Mouse (Mus musculus): ENCODE results near the gene Oxnad1.

GRCm38 (mm10) chr14:32085486-32086201 is 470 bp downstream of the Oxnad1 start, which contains the start of gene Dph3:
- peak; percentile 12; the same call in 1 of the 2 replicates for TF ChIP-seq CTCF (conservative IDR thresholded peaks at IDR 0.05; ENCODE audit: low read length)
- TF ChIP-seq NANOG (IDR thresholded peaks at IDR 0.05; ENCODE audit: borderline replicate concordance, low read length): no peak
- no peak for TF ChIP-seq POU5F1 (IDR thresholded peaks at IDR 0.05; ENCODE audit: borderline replicate concordance, low read length)
